Mouse (Mus musculus) limb, embryonic 13.5 days (tissue): ENCODE results near the gene Madcam1. TPM values are rescaled to one million over a fixed set of nuclear protein-coding genes. Genes with fewer than 3 reads are reported as not detected.

ENCODE experiments used
- ATAC-seq: fragments of 200-750 bp; cut with Nextera tagmentation; 2 replicates; pipeline ENCODE4 v1.8.0; 2017; ENCODE audit warnings: low read depth, moderate number of reproducible peaks, moderate TSS enrichment; ENCODE audit not compliant: low FRiP score
- H3K27ac ChIP-seq: fragments of 300-500 bp; sonication (generic); 2 replicates; pipeline ENCODE4 v1.5.1; 2015; ENCODE audit warnings: inconsistent platforms, mild to moderate bottlenecking, moderate library complexity
- H3K27me3 ChIP-seq: fragments of 300-500 bp; sonication (generic); 2 replicates; pipeline ENCODE4 v1.6.1; 2015; ENCODE audit warnings: mild to moderate bottlenecking, inconsistent platforms
- H3K36me3 ChIP-seq: fragments of 300-500 bp; sonication (generic); 2 replicates; pipeline ENCODE4 v1.6.1; 2015; ENCODE audit warnings: inconsistent platforms, mild to moderate bottlenecking, moderate library complexity
- H3K4me1 ChIP-seq: fragments of 300-500 bp; sonication (generic); 2 replicates; pipeline ENCODE4 v1.6.1; 2015; ENCODE audit warnings: inconsistent platforms
- H3K4me2 ChIP-seq: fragments of 300-500 bp; sonication (generic); replicated peaks from 2 replicates; pipeline ENCODE4 v1.6.1; 2015; ENCODE audit warnings: inconsistent platforms, mild to moderate bottlenecking, moderate library complexity
- H3K4me3 ChIP-seq: fragments of 300-500 bp; sonication (generic); 2 replicates; pipeline ENCODE4 v1.5.1; 2015; ENCODE audit warnings: moderate library complexity, mild to moderate bottlenecking, inconsistent platforms
- H3K9ac ChIP-seq: fragments of 300-500 bp; sonication (generic); 2 replicates; pipeline ENCODE4 v1.6.1; 2015; ENCODE audit warnings: mild to moderate bottlenecking, inconsistent platforms
- H3K9me3 ChIP-seq: fragments of 300-500 bp; sonication (generic); 2 replicates; pipeline ENCODE4 v1.6.1; 2016; ENCODE audit warnings: inconsistent platforms
- WGBS: fragments of 180-500 bp; shearing (Covaris S2); methylation state at CpG from one replicate; pipeline ENCODE4 v1.1.7; 2015; 5-methylcytosine and 5-hydroxymethylcytosine counted together
- polyA plus RNA-seq: library from polyadenylated mRNA; unstranded; fragments of >200 nt; fragmentation: Nextera tagmentation; extraction: Ambion mirVana; gene quantifications from 2 replicates; pipeline ENCODE4 v1.2.1, GENCODE M21; 2015

Gene Madcam1
- polyA plus RNA-seq, 1 experiment from 2014 or later, result 8.2 TPM

DNA sequence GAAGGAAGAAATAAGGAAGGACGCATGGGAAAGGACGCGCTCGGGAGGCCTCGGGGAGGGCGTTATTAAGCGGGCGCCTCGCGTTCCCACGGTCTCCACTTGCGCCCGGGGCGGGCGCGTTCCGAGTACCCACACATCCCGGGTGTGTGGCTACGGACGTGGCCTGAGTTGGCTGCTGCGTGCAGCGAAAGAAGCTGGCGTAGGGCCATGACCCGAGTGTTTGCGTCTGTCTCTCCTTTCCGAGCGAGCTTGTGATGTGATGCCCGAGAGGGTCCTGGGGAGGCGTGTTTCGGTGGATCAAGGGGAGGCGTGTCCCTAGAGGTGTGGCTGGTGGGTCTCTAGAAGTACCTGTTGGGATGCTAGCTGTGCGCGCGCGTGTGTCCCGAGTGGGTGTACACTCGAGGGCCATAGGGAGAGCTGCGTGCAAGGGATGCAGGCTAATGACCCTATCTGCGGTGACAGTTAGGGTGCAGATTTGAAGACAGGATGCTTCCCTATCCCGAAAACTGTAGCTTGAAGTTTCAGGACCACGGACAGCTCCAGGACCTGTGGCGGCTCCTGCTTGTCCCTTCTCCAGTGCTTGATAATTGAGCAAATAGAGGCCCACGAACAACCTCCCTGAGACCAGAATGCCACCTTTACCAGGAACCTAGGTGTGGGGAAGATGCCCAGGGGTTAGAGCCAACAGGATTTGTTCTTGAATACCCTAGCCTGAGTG is 53.4 kb downstream of the Madcam1 start:
- 6% methylated on average over 43 of the region's 43 CpGs for WGBS
- peak overlapping the region; percentile 60 for H3K4me3 ChIP-seq
- peaks cover 19% of the 10 kb centered on the region for H3K4me1 ChIP-seq
- peak overlapping the region; percentile 95 for H3K4me2 ChIP-seq
- no peaks in the 10 kb centered on the region for H3K36me3 ChIP-seq
- H3K27me3 ChIP-seq, result peaks cover 78% of the 10 kb centered on the region
- no peaks in the 10 kb centered on the region for H3K9me3 ChIP-seq
- no peak overlapping the region for H3K9ac ChIP-seq
- H3K27ac ChIP-seq, result no peak overlapping the region
- no peak for ATAC-seq

Other genes starting within 250 kb of the Madcam1 start
- not detected in 2 replicates for gene Vmn2r83, start 195.8 kb upstream of the Madcam1 start, polyA plus RNA-seq
- gene Plpp2, start 130.8 kb upstream of the Madcam1 start, polyA plus RNA-seq, result 22.6 and 23.2 TPM in 2 replicates
- gene Mier2, start 109.4 kb upstream of the Madcam1 start, polyA plus RNA-seq, result 70.1 and 74.5 TPM in 2 replicates
- not detected in 2 replicates for gene Theg, start 77.2 kb upstream of the Madcam1 start, polyA plus RNA-seq
- 0.03 and 0.05 TPM in 2 replicates for gene C2cd4c, start 50.5 kb upstream of the Madcam1 start, polyA plus RNA-seq
- 11.3 and 11.9 TPM in 2 replicates for gene Shc2, start 26.6 kb upstream of the Madcam1 start, polyA plus RNA-seq
- gene Odf3l2, start 18.8 kb upstream of the Madcam1 start, polyA plus RNA-seq, result not detected in 2 replicates
- gene Tpgs1, start 4.8 kb downstream of the Madcam1 start, polyA plus RNA-seq, result 62.0 and 65.9 TPM in 2 replicates
- gene Cdc34, start 17.6 kb downstream of the Madcam1 start, polyA plus RNA-seq, result 116 and 123 TPM in 2 replicates
- 0.83 and 0.92 TPM in 2 replicates for gene Gzmm, start 24.5 kb downstream of the Madcam1 start, polyA plus RNA-seq
- gene Bsg, start 39.9 kb downstream of the Madcam1 start, polyA plus RNA-seq, result 761 and 775 TPM in 2 replicates
- not detected in 2 replicates for gene Hcn2, start 52.1 kb downstream of the Madcam1 start, polyA plus RNA-seq
- 49.4 and 54.9 TPM in 2 replicates for gene Polrmt, start 82.0 kb downstream of the Madcam1 start, polyA plus RNA-seq
- gene Fgf22, start 90.5 kb downstream of the Madcam1 start, polyA plus RNA-seq, result 0.34 and 0.47 TPM in 2 replicates
- gene Rnf126, start 102.4 kb downstream of the Madcam1 start, polyA plus RNA-seq, result 93.0 and 95.4 TPM in 2 replicates
- 7.0 and 7.8 TPM in 2 replicates for gene Fstl3, start 112.7 kb downstream of the Madcam1 start, polyA plus RNA-seq
- 0.11 TPM in 1 of 2 replicates, not detected in the other for gene Prss57, start 126.4 kb downstream of the Madcam1 start, polyA plus RNA-seq
- gene Palm, start 129.0 kb downstream of the Madcam1 start, polyA plus RNA-seq, result 101 TPM in 2 replicates
- 0.90 and 1.4 TPM in 2 replicates for gene Misp, start 156.4 kb downstream of the Madcam1 start, polyA plus RNA-seq
- 347 and 366 TPM in 2 replicates for gene Ptbp1, start 189.9 kb downstream of the Madcam1 start, polyA plus RNA-seq
- 11.1 and 11.3 TPM in 2 replicates for gene Prtn3, start 209.9 kb downstream of the Madcam1 start, polyA plus RNA-seq
- 138 and 142 TPM in 2 replicates for gene Plppr3, start 210.1 kb downstream of the Madcam1 start, polyA plus RNA-seq
- gene Elane, start 221.7 kb downstream of the Madcam1 start, polyA plus RNA-seq, result 0.29 and 0.86 TPM in 2 replicates
- gene Cfd, start 226.3 kb downstream of the Madcam1 start, polyA plus RNA-seq, result not detected in 2 replicates
- 44.9 and 46.8 TPM in 2 replicates for gene Med16, start 244.4 kb downstream of the Madcam1 start, polyA plus RNA-seq
- 20.3 TPM in 1 of 2 replicates, not detected in the other for gene Gm26602, start 246.3 kb downstream of the Madcam1 start, polyA plus RNA-seq